ENCODE assay signal across 14 mouse cellular contexts in the genomic region with DNA sequence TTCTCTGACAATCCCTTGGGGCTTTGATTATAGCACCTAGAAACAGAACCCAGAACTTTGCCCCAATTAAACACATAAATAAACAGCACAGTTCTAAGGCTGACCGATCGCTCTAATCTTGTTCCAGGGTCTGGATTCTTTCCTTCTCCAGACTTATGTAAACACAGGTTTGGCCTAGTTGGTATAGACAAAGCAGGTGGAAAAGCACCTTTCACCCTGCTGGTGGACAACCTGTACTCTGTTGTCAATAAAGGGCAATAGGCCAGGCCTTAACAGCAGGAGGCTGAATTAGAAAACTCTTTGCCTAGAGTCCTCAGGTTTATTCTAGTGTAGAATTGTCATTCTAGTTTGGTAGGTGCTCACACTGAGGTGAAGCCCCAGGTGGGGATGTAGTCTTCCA.
"Had no signal": no experiment of that assay in that cellular context is flagged by ENCODE, and none has a peak within 500 bp of the region (broad histone marks: within the 10 kb centered on the region; RNA-seq: fewer than 3 reads in every experiment).

No protein-coding gene starts in this region.

- ATAC-seq: intestine, embryonic 15.5 days; midbrain, embryonic 16.5 days had no signal

- H3K4me3 ChIP-seq: intestine, embryonic 15.5 days; kidney, embryonic 15.5 days; limb, embryonic 15.5 days; lung, embryonic 15.5 days; midbrain, embryonic 12.5 days; neural tube, embryonic 13.5 days had no signal

- H3K36me3 ChIP-seq: intestine, embryonic 15.5 days; kidney, embryonic 15.5 days; limb, embryonic 15.5 days; lung, embryonic 15.5 days; midbrain, embryonic 12.5 days; neural tube, embryonic 13.5 days had no signal

- H3K27me3 ChIP-seq: intestine, embryonic 15.5 days; kidney, embryonic 15.5 days; limb, embryonic 15.5 days; lung, embryonic 15.5 days; midbrain, embryonic 12.5 days; neural tube, embryonic 13.5 days had no signal

- DNase-seq: kidney, adult 18-20 months; kidney, postnatal 14 days; layer of hippocampus, adult 9-11 months; layer of hippocampus, postnatal 36 days; lung, postnatal 14 days; right cerebral cortex, postnatal 14 days; thymus, postnatal 4 days had no signal

- H3K9ac ChIP-seq: intestine, embryonic 15.5 days; kidney, embryonic 15.5 days; limb, embryonic 15.5 days; lung, embryonic 15.5 days; midbrain, embryonic 12.5 days; neural tube, embryonic 13.5 days had no signal

- H3K4me2 ChIP-seq: intestine, embryonic 15.5 days; kidney, embryonic 15.5 days; limb, embryonic 15.5 days; lung, embryonic 15.5 days; midbrain, embryonic 12.5 days; neural tube, embryonic 13.5 days had no signal

- H3K9me3 ChIP-seq: intestine, embryonic 15.5 days; kidney, embryonic 15.5 days; limb, embryonic 15.5 days; lung, embryonic 15.5 days; midbrain, embryonic 12.5 days; neural tube, embryonic 13.5 days had no signal

- H3K4me1 ChIP-seq: intestine, embryonic 15.5 days; kidney, embryonic 15.5 days; limb, embryonic 15.5 days; lung, embryonic 15.5 days; midbrain, embryonic 12.5 days; neural tube, embryonic 13.5 days had no signal

- H3K27ac ChIP-seq: intestine, embryonic 15.5 days; kidney, embryonic 15.5 days; limb, embryonic 15.5 days; lung, embryonic 15.5 days; midbrain, embryonic 12.5 days; neural tube, embryonic 13.5 days had no signal
